Mouse (Mus musculus) liver, embryonic 15.5 days (tissue): ENCODE measurements around the gene Agbl5. TPM values are rescaled to one million over a fixed set of nuclear protein-coding genes. Genes with fewer than 3 reads are reported as not detected.

Experiments used
- ATAC-seq: fragments of 200-750 bp; cut with Nextera tagmentation; 2 replicates; pipeline ENCODE4 v1.8.0; 2017; ENCODE audit warnings: moderate number of reproducible peaks, mild to moderate bottlenecking, moderate library complexity; ENCODE audit not compliant: insufficient read depth
- H3K27ac ChIP-seq: fragments of 300-500 bp; sonication (generic); replicated peaks from 2 replicates; pipeline ENCODE4 v1.5.1; 2015; ENCODE audit warnings: mild to moderate bottlenecking, inconsistent platforms
- H3K27me3 ChIP-seq: fragments of 300-500 bp; sonication (generic); 2 replicates; pipeline ENCODE4 v1.6.1; 2015; ENCODE audit warnings: mild to moderate bottlenecking, inconsistent platforms
- H3K36me3 ChIP-seq: fragments of 300-500 bp; sonication (generic); replicated peaks from 2 replicates; pipeline ENCODE4 v1.6.1; 2015; ENCODE audit warnings: moderate library complexity, mild to moderate bottlenecking, inconsistent platforms
- H3K4me1 ChIP-seq: fragments of 300-500 bp; sonication (generic); replicated peaks from 2 replicates; pipeline ENCODE4 v1.6.1; 2015; ENCODE audit warnings: inconsistent platforms
- H3K4me2 ChIP-seq: fragments of 300-500 bp; sonication (generic); 2 replicates; pipeline ENCODE4 v1.6.1; 2015; ENCODE audit warnings: moderate library complexity, mild to moderate bottlenecking, inconsistent platforms
- H3K4me3 ChIP-seq: fragments of 300-500 bp; sonication (generic); replicated peaks from 2 replicates; pipeline ENCODE4 v1.5.1; 2015; ENCODE audit warnings: mild to moderate bottlenecking, inconsistent platforms
- H3K9ac ChIP-seq: fragments of 300-500 bp; sonication (generic); 2 replicates; pipeline ENCODE4 v1.6.1; 2015; ENCODE audit warnings: moderate library complexity, mild to moderate bottlenecking, inconsistent platforms
- H3K9me3 ChIP-seq: fragments of 300-500 bp; sonication (generic); replicated peaks from 2 replicates; pipeline ENCODE4 v1.6.1; 2016; ENCODE audit warnings: inconsistent platforms
- WGBS: fragments of 180-500 bp; shearing (Covaris S2); methylation state at CpG from one replicate; pipeline ENCODE4 v1.1.7; 2015; ENCODE audit warnings: mixed read lengths; ENCODE audit not compliant: insufficient replicate concordance; 5-methylcytosine and 5-hydroxymethylcytosine counted together
- polyA plus RNA-seq: library from polyadenylated mRNA; unstranded; fragments of >200 nt; fragmentation: Nextera tagmentation; extraction: Ambion mirVana; gene quantifications from 2 replicates; pipeline ENCODE4 v1.2.1, GENCODE M21; 2015

The Agbl5 gene
- polyA plus RNA-seq, 1 experiment from 2014 or later = 4.8 TPM

- Histone ChIP-seq H3K27ac (no peak overlapping the region), H3K4me1 (peaks cover 35% of the 10 kb centered on the region), H3K4me3 (no peak overlapping the region), H3K9me3 (no peaks in the 10 kb centered on the region), H3K9ac (no peak overlapping the region), H3K4me2 (no peak overlapping the region), H3K27me3 (0 out of 2 replicates have a peak, but pooled peaks cover 3% of the 10 kb centered on the region), H3K36me3 (peaks cover 44% of the 10 kb centered on the region)
- WGBS = 66% methylated on average over 5 of the region's 5 CpGs
- ATAC-seq = no peak
Measured at GRCm38 (mm10) chr5:30952551-30952950, 64.1 kb downstream of the Agbl5 start.

- no peak overlapping the region for H3K27ac ChIP-seq
- no peaks in the 10 kb centered on the region for H3K27me3 ChIP-seq
- no peak overlapping the region for H3K4me2 ChIP-seq
- H3K9ac ChIP-seq = no peak overlapping the region
- ATAC-seq = no peak
- H3K36me3 ChIP-seq = peaks cover 58% of the 10 kb centered on the region
- H3K9me3 ChIP-seq = no peaks in the 10 kb centered on the region
- 83% methylated on average over 6 of the region's 6 CpGs for WGBS
- peaks cover 44% of the 10 kb centered on the region for H3K4me1 ChIP-seq
- H3K4me3 ChIP-seq = no peak overlapping the region
Measured at GRCm38 (mm10) chr5:30954065-30954464, 65.6 kb downstream of the Agbl5 start.

- Histone ChIP-seq H3K4me2 (no peak overlapping the region), H3K9me3 (no peaks in the 10 kb centered on the region), H3K36me3 (peaks cover 59% of the 10 kb centered on the region), H3K27ac (no peak overlapping the region), H3K27me3 (no peaks in the 10 kb centered on the region), H3K9ac (no peak overlapping the region), H3K4me3 (no peak overlapping the region), H3K4me1 (peaks cover 44% of the 10 kb centered on the region)
- WGBS = 86% methylated on average over 9 of the region's 9 CpGs
- no peak for ATAC-seq
Measured at GRCm38 (mm10) chr5:30954556-30954955, 66.1 kb downstream of the Agbl5 start.

- H3K27me3 ChIP-seq = no peaks in the 10 kb centered on the region
- H3K9ac ChIP-seq = no peak overlapping the region
- ATAC-seq = no peak
- 80% methylated on average over 6 of the region's 6 CpGs for WGBS
- no peak overlapping the region for H3K4me2 ChIP-seq
- no peak overlapping the region for H3K4me3 ChIP-seq
- H3K9me3 ChIP-seq = no peaks in the 10 kb centered on the region
- peaks cover 59% of the 10 kb centered on the region for H3K36me3 ChIP-seq
- H3K4me1 ChIP-seq = peaks cover 40% of the 10 kb centered on the region
- H3K27ac ChIP-seq = no peak overlapping the region
Measured at GRCm38 (mm10) chr5:30955751-30956150, 67.3 kb downstream of the Agbl5 start.

Other genes with a start within 250 kb of the Agbl5 start
- 10.7 and 11.6 TPM in 2 replicates for gene Slc35f6, start 240.8 kb upstream of the Agbl5 start, polyA plus RNA-seq
- 180 and 194 TPM in 2 replicates for gene Cenpa, start 221.9 kb upstream of the Agbl5 start, polyA plus RNA-seq
- 0.29 and 0.52 TPM in 2 replicates for gene Dpysl5, start 177.1 kb upstream of the Agbl5 start, polyA plus RNA-seq
- 2.9 and 3.2 TPM in 2 replicates for gene Mapre3, start 74.1 kb upstream of the Agbl5 start, polyA plus RNA-seq
- gene Tmem214, start 20.7 kb upstream of the Agbl5 start, polyA plus RNA-seq = 42.8 and 44.0 TPM in 2 replicates
- gene Ost4, start 19.1 kb downstream of the Agbl5 start, polyA plus RNA-seq = 312 and 329 TPM in 2 replicates
- 37.6 and 46.8 TPM in 2 replicates for gene Emilin1, start 24.7 kb downstream of the Agbl5 start, polyA plus RNA-seq
- gene Khk, start 32.7 kb downstream of the Agbl5 start, polyA plus RNA-seq = 33.1 and 35.9 TPM in 2 replicates
- gene Cgref1, start 56.9 kb downstream of the Agbl5 start, polyA plus RNA-seq = 4.0 and 4.5 TPM in 2 replicates
- 97.0 and 110 TPM in 2 replicates for gene Preb, start 71.7 kb downstream of the Agbl5 start, polyA plus RNA-seq
- gene Tcf23, start 80.0 kb downstream of the Agbl5 start, polyA plus RNA-seq = 0.05 and 0.08 TPM in 2 replicates
- gene Atraid, start 159.6 kb downstream of the Agbl5 start, polyA plus RNA-seq = 55.8 and 58.8 TPM in 2 replicates
- 3.1 and 3.7 TPM in 2 replicates for gene Slc5a6, start 160.2 kb downstream of the Agbl5 start, polyA plus RNA-seq
- 14.1 and 14.6 TPM in 2 replicates for gene Cad, start 166.1 kb downstream of the Agbl5 start, polyA plus RNA-seq
- not detected in 2 replicates for gene Dnajc5g, start 217.6 kb downstream of the Agbl5 start, polyA plus RNA-seq
- gene Slc30a3, start 219.5 kb downstream of the Agbl5 start, polyA plus RNA-seq = 0.35 and 0.38 TPM in 2 replicates
- gene Trim54, start 228.0 kb downstream of the Agbl5 start, polyA plus RNA-seq = 0.52 and 1.0 TPM in 2 replicates